Mouse (Mus musculus) CH12.LX (cell line): Measurements from ENCODE around the gene Slc10a7. TPM values are rescaled to one million over a fixed set of nuclear protein-coding genes. Genes with fewer than 3 reads are reported as not detected.

Experiments
- DNase-seq: peaks from one replicate; pipeline ENCODE4 v3.0.0-alpha.2; 2013; ENCODE audit errors: extremely low read depth
- H3K27ac ChIP-seq: 2 replicates; pipeline ENCODE4 v1.5.1; 2012; ENCODE audit warnings: low read depth, mild to moderate bottlenecking, control low read depth, moderate library complexity; ENCODE audit not compliant: insufficient read depth
- H3K27me3 ChIP-seq: replicated peaks from 2 replicates; pipeline ENCODE3; 2012; ENCODE audit warnings: inconsistent platforms
- H3K36me3 ChIP-seq, 2 experiments: replicated peaks in 1 of 2; 2 replicates each; pipeline versions ENCODE3 to v1.6.1; 2012; ENCODE audit warnings: inconsistent platforms in 1 of 2, low read length in 1 of 2, mild to moderate bottlenecking in 1 of 2, mixed read lengths in 1 of 2, moderate library complexity in 1 of 2; ENCODE audit not compliant: control insufficient read depth in 1 of 2, insufficient read depth in 1 of 2
- H3K4me1 ChIP-seq, 2 experiments: 2 replicates each; pipeline ENCODE4 v1.6.1; 2012; ENCODE audit warnings: inconsistent platforms in 1 of 2, moderate library complexity in 1 of 2; ENCODE audit not compliant: insufficient read depth in 2 of 2, control insufficient read depth in 1 of 2
- H3K4me2 ChIP-seq: 2 replicates; pipeline ENCODE4 v1.6.1; 2012; ENCODE audit warnings: low read depth, mild to moderate bottlenecking, control low read depth; ENCODE audit not compliant: poor library complexity, insufficient read depth, severe bottlenecking
- H3K4me3 ChIP-seq, 3 experiments: fragments of 150-350 bp in 1 of 3; sonication (generic) in 1 of 3; replicated peaks in 1 of 3; 2 replicates each; pipeline versions ENCODE3 to v1.5.1; 2011 to 2012; ENCODE audit warnings: low read depth in 2 of 3, low read length in 2 of 3, mild to moderate bottlenecking in 2 of 3, moderate library complexity in 2 of 3, control low read depth in 1 of 3, improper control_type of control experiment in 1 of 3, inconsistent platforms in 1 of 3, mixed read lengths in 1 of 3; ENCODE audit not compliant: poor library complexity in 1 of 3
- H3K79me2 ChIP-seq: replicated peaks from 2 replicates; pipeline ENCODE4 v1.6.1; 2012; ENCODE audit warnings: mild to moderate bottlenecking, moderate library complexity; ENCODE audit not compliant: control insufficient read depth, poor library complexity, insufficient read depth, severe bottlenecking; ENCODE audit errors: extremely low read depth
- H3K9ac ChIP-seq: 2 replicates; pipeline ENCODE4 v1.6.1; 2012; ENCODE audit warnings: low read depth, mild to moderate bottlenecking, control low read depth, moderate library complexity; ENCODE audit not compliant: insufficient read depth
- H3K9me3 ChIP-seq: replicated peaks from 2 replicates; pipeline ENCODE3; 2012; ENCODE audit warnings: low read length, inconsistent platforms, mixed read lengths
- CHD2 ChIP-seq: IDR thresholded peaks from 2 replicates; pipeline ENCODE4 v1.6.1; 2011; ENCODE audit warnings: low read length, improper control_type of control experiment
- E2F4 ChIP-seq: IDR thresholded peaks from 2 replicates; pipeline ENCODE4 v1.6.1; 2011; ENCODE audit warnings: low read depth, low read length, improper control_type of control experiment; ENCODE audit not compliant: insufficient replicate concordance
- ELF1 ChIP-seq: IDR thresholded peaks from 2 replicates; pipeline ENCODE4 v1.6.1; 2014; ENCODE audit warnings: low read depth, mild to moderate bottlenecking, inconsistent platforms, low read length, improper control_type of control experiment
- EP300 ChIP-seq: IDR thresholded peaks from 2 replicates; pipeline ENCODE4 v1.6.1; 2011; ENCODE audit warnings: low read length, improper control_type of control experiment
- ETS1 ChIP-seq: conservative IDR thresholded peaks from 2 replicates; pipeline ENCODE4 v1.6.1; 2012; ENCODE audit warnings: low read depth, mild to moderate bottlenecking, inconsistent platforms, low read length, improper control_type of control experiment, moderate library complexity
- GABPA ChIP-seq: IDR thresholded peaks from 2 replicates; pipeline ENCODE4 v1.6.1; 2012; ENCODE audit warnings: low read depth, low read length, improper control_type of control experiment, inconsistent platforms; ENCODE audit not compliant: insufficient replicate concordance
- IRF4 ChIP-seq: IDR thresholded peaks from 2 replicates; pipeline ENCODE4 v1.6.1; 2014; ENCODE audit warnings: low read depth, mild to moderate bottlenecking, inconsistent platforms, low read length, improper control_type of control experiment
- JUN ChIP-seq: IDR thresholded peaks from 2 replicates; pipeline ENCODE4 v1.6.1; 2011; ENCODE audit warnings: low read depth, mild to moderate bottlenecking, low read length, improper control_type of control experiment, moderate library complexity; ENCODE audit not compliant: insufficient read depth
- JUND ChIP-seq: conservative IDR thresholded peaks from 2 replicates; pipeline ENCODE4 v1.6.1; 2011; ENCODE audit warnings: low read depth, low read length, improper control_type of control experiment
- MAFK ChIP-seq: IDR thresholded peaks from 2 replicates; pipeline ENCODE4 v1.6.1; 2011; ENCODE audit warnings: low read length, improper control_type of control experiment; ENCODE audit not compliant: insufficient replicate concordance
- MXI1 ChIP-seq: IDR thresholded peaks from 2 replicates; pipeline ENCODE4 v1.6.1; 2011; ENCODE audit warnings: mild to moderate bottlenecking, low read depth, low read length, improper control_type of control experiment
- MYC ChIP-seq: IDR thresholded peaks from 2 replicates; pipeline ENCODE4 v1.6.1; 2011; ENCODE audit warnings: low read depth, mild to moderate bottlenecking, improper control_type of control experiment, low read length
- POLR2A ChIP-seq: IDR thresholded peaks from 2 replicates; pipeline ENCODE4 v1.6.1; 2011; ENCODE audit warnings: low read depth, mild to moderate bottlenecking, improper control_type of control experiment, low read length
- POLR2AphosphoS2 ChIP-seq: IDR thresholded peaks from 2 replicates; pipeline ENCODE4 v1.6.1; 2011; ENCODE audit warnings: low read depth, low read length, improper control_type of control experiment
- RCOR1 ChIP-seq: conservative IDR thresholded peaks from 2 replicates; pipeline ENCODE4 v1.6.1; 2012; ENCODE audit warnings: low read depth, mild to moderate bottlenecking, inconsistent platforms, low read length, improper control_type of control experiment
- SIN3A ChIP-seq: IDR thresholded peaks from 2 replicates; pipeline ENCODE4 v1.6.1; 2012; ENCODE audit warnings: low read length, improper control_type of control experiment, inconsistent platforms
- SMC3 ChIP-seq: IDR thresholded peaks from 2 replicates; pipeline ENCODE4 v1.6.1; 2011; ENCODE audit warnings: low read depth, low read length, improper control_type of control experiment
- TBP ChIP-seq: conservative IDR thresholded peaks from 2 replicates; pipeline ENCODE4 v1.6.1; 2011; ENCODE audit warnings: low read depth, low read length, improper control_type of control experiment
- TCF12 ChIP-seq: IDR thresholded peaks from 2 replicates; pipeline ENCODE4 v1.6.1; 2014; ENCODE audit warnings: low read depth, mild to moderate bottlenecking, inconsistent platforms, low read length, improper control_type of control experiment
- USF1 ChIP-seq: IDR thresholded peaks from 2 replicates; pipeline ENCODE4 v1.6.1; 2014; ENCODE audit warnings: low read depth, mild to moderate bottlenecking, inconsistent platforms, low read length, improper control_type of control experiment
- USF2 ChIP-seq: conservative IDR thresholded peaks from 2 replicates; pipeline ENCODE4 v1.6.1; 2011; ENCODE audit warnings: low read depth, low read length, improper control_type of control experiment
- ZC3H11A ChIP-seq: IDR thresholded peaks from 2 replicates; pipeline ENCODE4 v1.6.1; 2012; ENCODE audit warnings: low read depth, mild to moderate bottlenecking, inconsistent platforms, low read length, improper control_type of control experiment
- ZKSCAN1 ChIP-seq: IDR thresholded peaks from 2 replicates; pipeline ENCODE4 v1.6.1; 2012; ENCODE audit warnings: low read depth, inconsistent platforms, low read length, improper control_type of control experiment, borderline replicate concordance
- ZNF384 ChIP-seq: IDR thresholded peaks from 2 replicates; pipeline ENCODE4 v1.6.1; 2012; ENCODE audit warnings: low read depth, low read length, improper control_type of control experiment, inconsistent platforms
- dilution Hi-C: fragments of 300-500 bp; cut with MboI; formaldehyde crosslinking; loops from 2 replicates; pipeline ENCODE4 v1.14.3; 2020; ENCODE audit warnings: low sequenced_read_pairs; ENCODE audit not compliant: extremely low pct_unique_long_range_greater_than_20kb, extremely low pct_ligation_motif_present
- in situ Hi-C: fragments of 300-500 bp; cut with MboI; formaldehyde crosslinking; loops from 3 replicates; pipeline ENCODE4 v1.14.3; 2019; ENCODE audit warnings: low sequenced_read_pairs, low pct_ligation_motif_present, low pct_unique_long_range_greater_than_20kb, mixed read lengths
- polyA plus RNA-seq: library from polyadenylated mRNA; unstranded; fragments of >175 nt; gene quantifications from 2 replicates; pipeline ENCODE4 v1.2.1, GENCODE M21; 2012; ENCODE audit warnings: low read depth; ENCODE audit not compliant: insufficient read length
- total RNA-seq, 2 experiments: library from RNA; depleted of rRNA; stranded (reverse); fragments of 300-350 nt in 1 of 2; fragments of >200 nt in 1 of 2; gene quantifications; 2 replicates each; pipeline ENCODE4 v1.2.3; 2012 to 2014

Gene Slc10a7
- total and polyA plus RNA-seq, 3 experiments = 10.8 to 20.4 (median 16.3) TPM

GRCm38 (mm10) chr8:78658172-78658571 lies 149.0 kb downstream of the Slc10a7 start:
- no peak for TF ChIP-seq MAFK
- TF ChIP-seq RCOR1 = no peak
- TF ChIP-seq E2F4 = no peak
- TF ChIP-seq CHD2 = no peak
- TF ChIP-seq GABPA = no peak
- TF ChIP-seq IRF4 = no peak
- no peak for TF ChIP-seq ZC3H11A
- TF ChIP-seq TCF12 = no peak
- TF ChIP-seq POLR2A = no peak
- no peak for TF ChIP-seq ETS1
- no peak for TF ChIP-seq ZNF384
- no peak for TF ChIP-seq USF2
- TF ChIP-seq JUND = no peak
- TF ChIP-seq JUN = no peak
- no peak for TF ChIP-seq SMC3
- TF ChIP-seq MYC = no peak
- TF ChIP-seq TBP = no peak
- TF ChIP-seq MXI1 = no peak
- TF ChIP-seq, all 38 proteins: peak for 0
- Histone ChIP-seq H3K27me3 (no peaks in the 10 kb centered on the region), H3K79me2 (no peaks in the 10 kb centered on the region), H3K4me2 (no peak overlapping the region), H3K4me1 (no peaks in the 10 kb centered on the region), H3K27ac (no peak overlapping the region), H3K4me3 (no peak overlapping the region), H3K36me3 (peaks cover 0 to 34% of the 10 kb centered on the region in 2 experiments), H3K9me3 (peaks cover 5% of the 10 kb centered on the region), H3K9ac (no peak overlapping the region)
- dilution Hi-C loops (no loop called here), in situ Hi-C loops (no loop called here)
- DNase-seq = no peak

- Histone ChIP-seq H3K4me1 (no peaks in the 10 kb centered on the region), H3K36me3 (peaks cover 0 to 44% of the 10 kb centered on the region in 2 experiments), H3K27ac (no peak overlapping the region), H3K4me2 (no peak overlapping the region), H3K4me3 (no peak overlapping the region), H3K27me3 (no peaks in the 10 kb centered on the region), H3K9ac (no peak overlapping the region), H3K79me2 (no peaks in the 10 kb centered on the region), H3K9me3 (peaks cover 5% of the 10 kb centered on the region)
- TF ChIP-seq ELF1 (no peak), SIN3A (no peak), TBP (no peak), TCF12 (no peak), USF1 (no peak), CHD2 (no peak), EP300 (no peak), ZKSCAN1 (no peak), POLR2AphosphoS2 (no peak), ETS1 (no peak), MXI1 (no peak)
- no peak for DNase-seq
- in situ Hi-C loops (no loop called here), dilution Hi-C loops (no loop called here)
Observed at GRCm38 (mm10) chr8:78659617-78660187, 150.6 kb downstream of the Slc10a7 start.
